Mouse (Mus musculus) neural tube, embryonic 11.5 days (tissue): ENCODE results near the gene Arl5c. TPM values are rescaled to one million over a fixed set of nuclear protein-coding genes. Genes with fewer than 3 reads are reported as not detected.

Experiments used
- ATAC-seq: fragments of 200-750 bp; cut with Nextera tagmentation; 2 replicates; pipeline ENCODE4 v1.8.0; 2017; ENCODE audit warnings: moderate number of reproducible peaks, mild to moderate bottlenecking, moderate TSS enrichment, moderate library complexity; ENCODE audit not compliant: insufficient read depth, low FRiP score, low TSS enrichment
- DNase-seq: peaks from one replicate; pipeline ENCODE4 v3.0.0-alpha.2; 2015; ENCODE audit warnings: low spot score
- H3K27ac ChIP-seq: fragments of 300-500 bp; sonication (generic); 2 replicates; pipeline ENCODE4 v1.5.1; 2014; ENCODE audit warnings: low read depth, mild to moderate bottlenecking, low read length
- H3K27me3 ChIP-seq: fragments of 300-500 bp; sonication (generic); 2 replicates; pipeline ENCODE4 v1.6.1; 2014; ENCODE audit warnings: mild to moderate bottlenecking, low read length, mixed read lengths; ENCODE audit not compliant: control insufficient read depth, insufficient read depth
- H3K36me3 ChIP-seq: fragments of 300-500 bp; sonication (generic); 2 replicates; pipeline ENCODE4 v1.6.1; 2014; ENCODE audit warnings: mild to moderate bottlenecking, low read length, moderate library complexity, mixed read lengths; ENCODE audit not compliant: control insufficient read depth, insufficient read depth
- H3K4me1 ChIP-seq: fragments of 300-500 bp; sonication (generic); 2 replicates; pipeline ENCODE4 v1.6.1; 2014; ENCODE audit warnings: low read length, mixed read lengths; ENCODE audit not compliant: control insufficient read depth, insufficient read depth
- H3K4me2 ChIP-seq: fragments of 300-500 bp; sonication (generic); 2 replicates; pipeline ENCODE4 v1.6.1; 2014; ENCODE audit warnings: low read depth, mild to moderate bottlenecking, moderate library complexity
- H3K4me3 ChIP-seq: fragments of 300-500 bp; sonication (generic); 2 replicates; pipeline ENCODE4 v1.5.1; 2014; ENCODE audit warnings: low read depth, low read length
- H3K9ac ChIP-seq: fragments of 300-500 bp; sonication (generic); 2 replicates; pipeline ENCODE4 v1.6.1; 2014; ENCODE audit warnings: mild to moderate bottlenecking, low read length
- H3K9me3 ChIP-seq: fragments of 300-500 bp; sonication (generic); 2 replicates; pipeline ENCODE4 v1.6.1; 2016; ENCODE audit warnings: low read length; ENCODE audit not compliant: control insufficient read depth
- WGBS: fragments of 180-500 bp; shearing (Covaris S2); extraction: QIAGEN DNeasy Blood & Tissue Kit; methylation state at CpG from one replicate; pipeline ENCODE4 v1.1.7; 2014; 5-methylcytosine and 5-hydroxymethylcytosine counted together
- polyA plus RNA-seq: library from polyadenylated mRNA; unstranded; fragments of >200 nt; fragmentation: Nextera tagmentation; extraction: Ambion mirVana; gene quantifications from 2 replicates; pipeline ENCODE4 v1.2.1, GENCODE M21; 2014

Arl5c gene
- polyA plus RNA-seq, 1 experiment from 2014 or later = 10.6 TPM

DNA sequence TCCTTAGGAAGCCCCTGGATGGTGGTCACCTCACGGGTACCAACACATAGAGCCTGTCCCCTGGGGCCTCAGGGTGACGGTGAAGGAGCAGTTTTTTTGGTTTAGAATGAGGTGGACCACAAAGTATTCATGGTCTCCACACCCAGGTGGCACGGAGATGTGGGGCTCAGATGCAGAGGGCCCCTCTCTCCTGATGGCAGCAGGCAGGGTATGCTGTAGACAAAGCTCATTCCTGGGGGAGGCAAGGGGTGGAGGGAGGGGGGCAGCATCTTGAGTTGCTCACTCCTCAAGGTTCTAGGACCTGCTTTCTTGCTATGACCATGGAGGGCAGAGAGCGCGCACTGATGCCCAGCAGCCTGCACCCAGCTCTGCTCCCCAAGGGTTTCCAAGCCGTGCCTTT, 6.0 kb upstream of the Arl5c start:
- no peak overlapping the region for H3K4me3 ChIP-seq
- WGBS = 53% methylated on average over 6 of the region's 6 CpGs
- H3K9me3 ChIP-seq = no peaks in the 10 kb centered on the region
- DNase-seq = no peak
- H3K27ac ChIP-seq = no peak overlapping the region
- H3K4me1 ChIP-seq = no peaks in the 10 kb centered on the region
- ATAC-seq = no peak
- peaks cover 3% of the 10 kb centered on the region; the same call in 1 of the 2 replicates for H3K27me3 ChIP-seq
- H3K36me3 ChIP-seq = peaks cover 6% of the 10 kb centered on the region; the same call in 1 of the 2 replicates
- no peak overlapping the region for H3K4me2 ChIP-seq
- no peak overlapping the region for H3K9ac ChIP-seq

GRCm38 (mm10) chr11:98001351-98001824, 5.4 kb upstream of the Arl5c start:
- peaks cover 3% of the 10 kb centered on the region; the same call in 1 of the 2 replicates for H3K27me3 ChIP-seq
- ATAC-seq = no peak
- no peak overlapping the region for H3K4me3 ChIP-seq
- H3K9ac ChIP-seq = 0 out of 2 replicates have a peak overlapping the region, but pooled peaks have one; percentile 7
- H3K9me3 ChIP-seq = no peaks in the 10 kb centered on the region
- WGBS = 17% methylated on average over 11 of the region's 11 CpGs
- no peak overlapping the region for H3K27ac ChIP-seq
- H3K4me2 ChIP-seq = no peak overlapping the region
- DNase-seq = no peak
- peaks cover 6% of the 10 kb centered on the region; the same call in 1 of the 2 replicates for H3K36me3 ChIP-seq
- H3K4me1 ChIP-seq = no peaks in the 10 kb centered on the region

GRCm38 (mm10) chr11:98000378-98001140, 4.6 kb upstream of the Arl5c start:
- WGBS = 23% methylated on average over 7 of the region's 7 CpGs
- Histone ChIP-seq H3K9me3 (no peaks in the 10 kb centered on the region), H3K27me3 (peaks cover 3% of the 10 kb centered on the region; the same call in 1 of the 2 replicates), H3K4me1 (no peaks in the 10 kb centered on the region), H3K27ac (no peak overlapping the region), H3K4me3 (no peak overlapping the region), H3K4me2 (no peak overlapping the region), H3K36me3 (peaks cover 6% of the 10 kb centered on the region; the same call in 1 of the 2 replicates), H3K9ac (no peak overlapping the region)
- ATAC-seq (no peak), DNase-seq (no peak)

- H3K27me3 ChIP-seq = peaks cover 3% of the 10 kb centered on the region; the same call in 1 of the 2 replicates
- WGBS = 64% methylated on average over 5 of the region's 5 CpGs
These were observed 3.8 kb upstream of the Arl5c start for GRCm38 (mm10) chr11:97999748-98000147.

DNA sequence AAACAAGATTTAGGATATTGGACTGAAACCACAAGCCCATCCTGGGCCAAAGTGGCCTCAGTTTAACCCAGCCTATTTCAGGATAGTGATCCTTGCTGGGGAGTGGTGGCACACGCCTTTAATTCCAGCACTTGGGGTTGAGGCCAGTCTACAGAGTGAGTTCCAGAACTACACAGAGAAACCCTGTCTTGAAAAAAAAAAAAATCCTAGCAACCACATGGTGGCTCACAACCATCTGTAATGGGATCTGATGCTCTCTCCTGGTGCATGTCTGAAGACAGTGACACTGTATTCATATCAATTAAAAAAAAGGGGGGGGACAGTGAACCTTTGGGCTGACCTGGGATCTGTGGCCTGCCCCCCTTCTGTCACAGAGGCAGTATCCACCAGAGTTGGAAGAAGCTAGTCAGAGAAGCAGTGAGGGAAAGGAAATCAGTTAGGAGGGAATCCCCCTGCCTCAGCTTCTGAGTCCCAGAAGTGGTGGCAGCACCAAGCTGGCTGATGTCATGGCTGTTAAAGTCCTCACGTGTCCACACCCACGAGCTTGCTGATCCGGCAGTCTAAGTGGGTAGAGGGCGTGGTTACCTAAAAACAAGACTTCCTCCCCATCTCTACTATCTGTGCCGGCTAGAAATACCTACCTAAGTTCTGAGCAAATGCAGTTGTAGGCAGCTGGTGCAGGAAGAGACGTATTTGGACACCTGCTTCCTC, 3.1 kb upstream of the Arl5c start:
- H3K27ac ChIP-seq = no peak overlapping the region
- H3K4me1 ChIP-seq = no peaks in the 10 kb centered on the region
- no peaks in the 10 kb centered on the region for H3K36me3 ChIP-seq
- DNase-seq (no peak), ATAC-seq (no peak)
- WGBS = 71% methylated on average over 7 of the region's 7 CpGs
- no peaks in the 10 kb centered on the region for H3K9me3 ChIP-seq
- no peak overlapping the region for H3K9ac ChIP-seq
- no peak overlapping the region for H3K4me2 ChIP-seq
- H3K27me3 ChIP-seq = peaks cover 3% of the 10 kb centered on the region; the same call in 1 of the 2 replicates
- no peak overlapping the region for H3K4me3 ChIP-seq

More at GRCm38 (mm10) chr11:97999748-98000147, 3.8 kb upstream of the Arl5c start:
- peaks cover 3% of the 10 kb centered on the region; the same call in 1 of the 2 replicates for H3K36me3 ChIP-seq
- no peak overlapping the region for H3K9ac ChIP-seq
- H3K27ac ChIP-seq = no peak overlapping the region
- DNase-seq = no peak
- no peak overlapping the region for H3K4me2 ChIP-seq
- no peak overlapping the region for H3K4me3 ChIP-seq
- H3K9me3 ChIP-seq = no peaks in the 10 kb centered on the region
- no peak for ATAC-seq
- no peaks in the 10 kb centered on the region for H3K4me1 ChIP-seq

DNA sequence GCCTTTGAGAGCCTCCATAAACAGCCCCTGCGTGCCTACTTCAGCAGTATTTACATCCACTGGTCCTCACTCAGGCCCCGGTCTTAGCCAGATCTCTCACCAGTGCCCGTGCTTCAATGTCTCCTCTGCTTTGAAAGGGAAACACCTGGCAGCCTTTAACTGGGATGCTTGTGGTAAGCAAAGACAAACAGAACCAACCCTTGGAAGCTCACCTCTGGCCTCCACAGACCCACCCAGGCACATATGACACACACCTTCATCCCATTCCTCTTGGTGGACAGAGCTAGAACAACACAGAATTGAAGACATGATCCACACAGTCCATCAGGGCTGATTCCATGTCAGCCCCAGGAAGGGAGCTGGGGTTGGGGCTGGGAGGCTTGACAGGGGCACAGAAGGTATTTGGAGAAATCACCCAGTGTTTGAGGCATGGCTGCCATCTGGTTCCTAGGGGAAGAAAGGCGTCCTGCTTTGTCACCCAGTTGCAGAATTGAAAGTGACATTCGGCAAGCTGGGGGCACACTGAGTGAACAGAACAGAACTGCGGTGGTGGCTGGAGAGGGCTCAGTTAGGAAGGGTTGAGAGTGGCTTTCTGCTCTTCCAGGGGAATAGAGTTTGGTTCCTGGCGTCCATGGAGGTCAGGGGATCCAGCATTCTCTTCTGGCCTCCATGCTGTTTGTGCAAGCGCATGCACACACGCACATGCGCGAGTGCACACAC, 2.3 kb upstream of the Arl5c start:
- H3K9me3 ChIP-seq = no peaks in the 10 kb centered on the region
- DNase-seq = no peak
- WGBS = 80% methylated on average over 11 of the region's 11 CpGs
- no peak for ATAC-seq
- H3K4me3 ChIP-seq = no peak overlapping the region
- H3K27me3 ChIP-seq = peaks cover 3% of the 10 kb centered on the region; the same call in 1 of the 2 replicates
- no peak overlapping the region for H3K4me2 ChIP-seq
- no peak overlapping the region for H3K27ac ChIP-seq
- no peaks in the 10 kb centered on the region for H3K36me3 ChIP-seq
- no peaks in the 10 kb centered on the region for H3K4me1 ChIP-seq
- H3K9ac ChIP-seq = no peak overlapping the region

GRCm38 (mm10) chr11:97997387-97997960, 1.5 kb upstream of the Arl5c start:
- ATAC-seq = no peak
- Histone ChIP-seq H3K27ac (no peak overlapping the region), H3K9ac (no peak overlapping the region), H3K4me3 (no peak overlapping the region), H3K4me2 (no peak overlapping the region), H3K27me3 (peaks cover 3% of the 10 kb centered on the region; the same call in 1 of the 2 replicates), H3K36me3 (no peaks in the 10 kb centered on the region), H3K9me3 (no peaks in the 10 kb centered on the region), H3K4me1 (no peaks in the 10 kb centered on the region)
- 80% methylated on average over 8 of the region's 8 CpGs for WGBS
- no peak for DNase-seq

- Histone ChIP-seq H3K27ac (no peak overlapping the region), H3K27me3 (peaks cover 3% of the 10 kb centered on the region; the same call in 1 of the 2 replicates), H3K4me3 (no peak overlapping the region), H3K4me2 (no peak overlapping the region), H3K9ac (no peak overlapping the region), H3K4me1 (no peaks in the 10 kb centered on the region), H3K36me3 (no peaks in the 10 kb centered on the region), H3K9me3 (no peaks in the 10 kb centered on the region)
- no peak for ATAC-seq
- WGBS = 79% methylated on average over 1 of the region's 1 CpGs
- no peak for DNase-seq
These were observed 710 bp upstream of the Arl5c start for GRCm38 (mm10) chr11:97996691-97997090.
